Mouse (Mus musculus): ENCODE measurements at regions not wholly inside any gene's neighbourhood (a gene's known extent, or its start where the extent isn't known, plus 50 kb on each side); places are given as distances from the start of the nearest gene placed in this dataset.

DNA sequence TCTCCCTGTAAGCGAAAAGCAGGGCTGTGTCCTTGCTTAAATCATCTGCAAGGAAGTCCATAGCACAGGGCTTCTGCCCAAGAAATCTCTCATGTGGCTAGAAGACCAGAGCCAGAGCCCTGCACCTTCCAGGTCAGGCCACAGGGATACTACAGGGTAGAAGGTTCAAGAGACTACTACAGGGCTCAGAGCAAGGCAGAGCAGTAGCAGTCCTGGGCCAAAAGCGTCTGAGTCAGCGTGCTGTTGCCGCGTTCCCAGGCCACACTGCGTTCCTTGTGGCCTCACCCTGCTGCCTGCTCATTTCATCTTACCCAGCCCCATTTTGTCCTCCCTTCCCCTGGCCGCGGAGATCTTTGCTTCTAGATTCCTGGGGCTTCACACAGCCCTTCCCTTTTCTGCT lies 283.0 kb upstream of the Spred2 start:
- Histone ChIP-seq H3K4me3 (ENCODE audit: control insufficient read depth, low read depth, low read length) (no peak overlapping the region), H3K27me3 (ENCODE audit: control insufficient read depth, insufficient read depth, low read length) (no peaks in the 10 kb centered on the region), H3K36me3 (ENCODE audit: control insufficient read depth, insufficient read depth, low read length) (no peaks in the 10 kb centered on the region), H3K27ac (ENCODE audit: control insufficient read depth, insufficient read depth, low read depth, low read length) (no peak overlapping the region), H3K4me1 (ENCODE audit: control insufficient read depth, insufficient read depth, low read length) (no peaks in the 10 kb centered on the region)
- TF ChIP-seq POLR2A (IDR thresholded peaks at IDR 0.05; ENCODE audit: control insufficient read depth, low read depth, low read length) (no peak), CTCF (IDR thresholded peaks at IDR 0.05; ENCODE audit: control insufficient read depth, insufficient read depth, insufficient replicate concordance, low read depth, low read length) (no peak)

DNA sequence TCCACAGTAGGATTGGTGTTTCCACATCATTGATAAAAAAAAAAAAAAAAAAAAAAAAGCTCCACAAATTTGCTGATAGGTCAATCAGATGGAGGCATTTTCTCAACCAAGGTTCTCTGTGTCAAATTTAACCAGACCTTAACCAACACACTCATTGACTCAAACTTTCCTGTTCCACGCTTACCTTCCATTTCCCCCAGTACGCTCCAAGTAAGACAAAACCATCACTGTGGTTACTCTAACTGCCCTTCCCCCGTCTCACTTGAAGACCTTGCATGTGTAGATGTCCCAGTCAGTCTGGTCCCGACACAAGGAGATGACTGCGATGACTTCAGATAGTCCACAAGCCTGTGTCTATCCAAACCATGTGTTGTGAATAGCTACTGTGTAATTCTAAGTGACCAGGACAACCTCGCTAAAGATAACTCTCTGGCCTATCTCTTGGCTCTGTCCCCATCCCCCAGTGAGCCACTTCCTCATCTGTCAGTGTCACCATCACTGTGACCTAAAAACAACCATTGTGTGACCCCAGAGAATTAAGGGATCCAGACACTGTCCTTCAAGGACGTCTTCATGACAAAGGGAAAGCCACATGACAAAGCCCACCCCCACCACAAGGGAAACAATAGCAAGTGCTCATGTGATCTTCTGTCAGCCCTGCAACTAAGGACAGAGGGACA lies 279.9 kb upstream of the Spred2 start:
- H3K36me3 ChIP-seq (ENCODE audit: control insufficient read depth, insufficient read depth, low read length): no peaks in the 10 kb centered on the region
- H3K27ac ChIP-seq (ENCODE audit: control insufficient read depth, insufficient read depth, low read depth, low read length): no peak overlapping the region
- no peaks in the 10 kb centered on the region for H3K27me3 ChIP-seq (ENCODE audit: control insufficient read depth, insufficient read depth, low read length)
- TF ChIP-seq CTCF (IDR thresholded peaks at IDR 0.05; ENCODE audit: control insufficient read depth, insufficient read depth, insufficient replicate concordance, low read depth, low read length): no peak
- H3K4me3 ChIP-seq (ENCODE audit: control insufficient read depth, low read depth, low read length): no peak overlapping the region
- no peaks in the 10 kb centered on the region for H3K4me1 ChIP-seq (ENCODE audit: control insufficient read depth, insufficient read depth, low read length)

DNA sequence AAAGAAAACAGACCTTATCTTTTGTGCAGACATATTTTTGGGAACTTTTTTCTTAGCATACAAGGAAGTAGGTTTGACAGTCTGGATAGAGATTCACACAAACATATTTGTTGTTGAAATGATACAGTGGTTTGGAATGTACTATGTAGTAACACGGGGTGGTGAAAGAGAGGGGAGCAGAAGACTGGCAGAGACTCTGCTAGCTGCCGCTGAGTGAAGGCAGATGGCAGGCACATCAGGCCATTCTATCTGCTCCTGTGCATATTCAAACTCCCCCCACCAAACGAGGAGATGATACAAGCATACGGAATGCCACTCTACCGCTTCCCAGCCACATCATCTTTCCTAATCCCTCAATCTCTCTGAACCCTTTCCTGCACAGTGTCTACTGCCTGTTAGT lies 279.1 kb upstream of the Spred2 start:
- Histone ChIP-seq H3K27ac (ENCODE audit: control insufficient read depth, insufficient read depth, low read depth, low read length) (no peak overlapping the region), H3K27me3 (ENCODE audit: control insufficient read depth, insufficient read depth, low read length) (no peaks in the 10 kb centered on the region), H3K36me3 (ENCODE audit: control insufficient read depth, insufficient read depth, low read length) (no peaks in the 10 kb centered on the region), H3K4me1 (ENCODE audit: control insufficient read depth, insufficient read depth, low read length) (no peaks in the 10 kb centered on the region), H3K4me3 (ENCODE audit: control insufficient read depth, low read depth, low read length) (no peak overlapping the region)
- no peak for TF ChIP-seq CTCF (IDR thresholded peaks at IDR 0.05; ENCODE audit: control insufficient read depth, insufficient read depth, insufficient replicate concordance, low read depth, low read length)
- no peak for TF ChIP-seq POLR2A (IDR thresholded peaks at IDR 0.05; ENCODE audit: control insufficient read depth, low read depth, low read length)

DNA sequence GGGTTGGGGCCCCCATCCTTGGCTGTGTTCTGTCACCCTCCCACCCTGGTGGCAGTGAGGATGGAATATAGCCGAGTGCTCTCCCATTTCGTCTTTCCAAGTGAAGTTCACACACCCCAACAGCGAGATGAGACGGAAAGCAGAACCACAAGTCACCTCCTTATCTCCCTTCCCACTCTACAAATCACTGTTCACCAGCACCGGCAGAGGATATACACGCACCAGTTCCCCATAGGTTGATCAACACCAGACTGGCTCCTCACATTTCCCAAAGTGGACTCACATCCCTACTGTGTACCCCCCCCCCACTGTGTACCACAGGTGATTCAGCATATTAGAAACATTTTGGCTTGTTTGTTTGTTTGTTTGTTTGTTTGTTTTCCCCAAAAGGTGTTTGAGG lies 272.7 kb upstream of the Spred2 start:
- Histone ChIP-seq H3K27me3 (ENCODE audit: control insufficient read depth, insufficient read depth, low read length) (no peaks in the 10 kb centered on the region), H3K36me3 (ENCODE audit: control insufficient read depth, insufficient read depth, low read length) (no peaks in the 10 kb centered on the region), H3K4me3 (ENCODE audit: control insufficient read depth, low read depth, low read length) (no peak overlapping the region), H3K27ac (ENCODE audit: control insufficient read depth, insufficient read depth, low read depth, low read length) (no peak overlapping the region), H3K4me1 (ENCODE audit: control insufficient read depth, insufficient read depth, low read length) (peaks cover 3% of the 10 kb centered on the region; the same call in 1 of the 2 replicates)
- no peak for TF ChIP-seq CTCF (IDR thresholded peaks at IDR 0.05; ENCODE audit: control insufficient read depth, insufficient read depth, insufficient replicate concordance, low read depth, low read length)
- TF ChIP-seq POLR2A (IDR thresholded peaks at IDR 0.05; ENCODE audit: control insufficient read depth, low read depth, low read length): no peak

DNA sequence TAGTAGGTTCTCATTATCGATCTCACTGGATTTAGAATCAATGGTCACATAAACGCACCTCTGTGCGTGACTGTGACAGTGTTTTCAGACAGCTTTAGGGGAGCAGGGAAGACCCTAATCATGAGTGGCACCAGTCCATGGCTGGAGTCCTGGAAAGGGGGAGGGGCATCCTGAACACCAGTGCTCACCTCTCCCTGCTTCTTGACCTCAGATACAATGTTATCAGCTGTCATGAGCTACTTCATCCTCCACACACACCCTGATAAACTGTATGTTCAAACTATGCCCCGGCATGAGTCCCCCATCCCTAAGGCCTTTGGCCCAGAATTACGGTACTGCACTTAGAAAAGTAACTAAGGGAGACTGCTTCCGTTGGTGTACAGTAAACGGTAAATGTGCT lies 272.2 kb upstream of the Spred2 start:
- H3K4me1 ChIP-seq (ENCODE audit: control insufficient read depth, insufficient read depth, low read length): peaks cover 3% of the 10 kb centered on the region; the same call in 1 of the 2 replicates
- no peaks in the 10 kb centered on the region for H3K36me3 ChIP-seq (ENCODE audit: control insufficient read depth, insufficient read depth, low read length)
- H3K27ac ChIP-seq (ENCODE audit: control insufficient read depth, insufficient read depth, low read depth, low read length): no peak overlapping the region
- no peak overlapping the region for H3K4me3 ChIP-seq (ENCODE audit: control insufficient read depth, low read depth, low read length)
- H3K27me3 ChIP-seq (ENCODE audit: control insufficient read depth, insufficient read depth, low read length): no peaks in the 10 kb centered on the region
- TF ChIP-seq CTCF (IDR thresholded peaks at IDR 0.05; ENCODE audit: control insufficient read depth, insufficient read depth, insufficient replicate concordance, low read depth, low read length) (no peak), POLR2A (IDR thresholded peaks at IDR 0.05; ENCODE audit: control insufficient read depth, low read depth, low read length) (no peak)

DNA sequence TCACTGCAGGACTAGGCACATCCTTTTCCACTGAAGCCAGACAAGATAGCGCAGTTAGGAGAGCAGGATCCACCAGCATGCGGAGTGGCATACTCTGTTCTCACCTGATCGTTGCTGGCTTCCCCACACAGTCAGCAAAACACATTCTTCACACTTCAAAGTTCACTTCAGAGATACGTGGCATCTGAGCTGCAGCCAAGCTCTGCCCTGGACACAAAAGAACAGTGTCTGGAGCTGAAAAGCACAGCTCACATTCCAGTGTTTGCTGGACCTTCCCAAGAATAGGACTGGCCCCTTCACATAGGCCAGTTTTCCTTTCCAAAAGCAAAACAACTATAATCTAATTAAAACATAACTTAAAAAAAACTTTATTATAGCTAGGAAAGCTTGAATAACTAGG lies 264.7 kb upstream of the Spred2 start:
- Histone ChIP-seq H3K27ac (ENCODE audit: control insufficient read depth, insufficient read depth, low read depth, low read length) (no peak overlapping the region), H3K27me3 (ENCODE audit: control insufficient read depth, insufficient read depth, low read length) (no peaks in the 10 kb centered on the region), H3K4me3 (ENCODE audit: control insufficient read depth, low read depth, low read length) (no peak overlapping the region), H3K36me3 (ENCODE audit: control insufficient read depth, insufficient read depth, low read length) (no peaks in the 10 kb centered on the region), H3K4me1 (ENCODE audit: control insufficient read depth, insufficient read depth, low read length) (peaks cover 3% of the 10 kb centered on the region; the same call in 1 of the 2 replicates)
- TF ChIP-seq CTCF (IDR thresholded peaks at IDR 0.05; ENCODE audit: control insufficient read depth, insufficient read depth, insufficient replicate concordance, low read depth, low read length) (no peak), POLR2A (IDR thresholded peaks at IDR 0.05; ENCODE audit: control insufficient read depth, low read depth, low read length) (no peak)

DNA sequence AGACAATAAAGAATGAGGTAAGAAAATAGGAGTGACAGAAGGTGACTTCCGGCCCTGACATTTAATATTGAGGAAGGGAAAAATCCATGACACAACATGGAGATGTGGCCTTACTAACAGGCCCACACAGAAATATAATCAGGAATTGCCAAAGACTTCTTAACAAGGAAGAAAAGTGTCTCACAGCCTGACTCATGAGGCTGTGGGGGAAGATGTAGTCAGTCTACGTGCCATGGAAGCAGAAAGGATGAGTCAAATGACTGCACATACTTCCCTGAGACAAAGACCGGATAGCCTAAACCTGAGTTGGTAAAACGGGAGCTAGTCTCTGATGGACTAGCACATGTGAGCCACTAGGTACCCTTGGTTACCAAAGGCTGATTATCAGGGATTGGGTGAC lies 257.4 kb upstream of the Spred2 start:
- no peaks in the 10 kb centered on the region for H3K36me3 ChIP-seq (ENCODE audit: control insufficient read depth, insufficient read depth, low read length)
- H3K4me1 ChIP-seq (ENCODE audit: control insufficient read depth, insufficient read depth, low read length): no peaks in the 10 kb centered on the region
- TF ChIP-seq POLR2A (IDR thresholded peaks at IDR 0.05; ENCODE audit: control insufficient read depth, low read depth, low read length) (no peak), CTCF (IDR thresholded peaks at IDR 0.05; ENCODE audit: control insufficient read depth, insufficient read depth, insufficient replicate concordance, low read depth, low read length) (no peak)

More for the DNA sequence above, 257.4 kb upstream of the Spred2 start:
- Histone ChIP-seq H3K27ac (ENCODE audit: control insufficient read depth, insufficient read depth, low read depth, low read length) (no peak overlapping the region), H3K27me3 (ENCODE audit: control insufficient read depth, insufficient read depth, low read length) (no peaks in the 10 kb centered on the region), H3K4me3 (ENCODE audit: control insufficient read depth, low read depth, low read length) (no peak overlapping the region)

Measured in testis, adult 2 months (tissue).